Mouse (Mus musculus) hematopoietic stem cell, adult 5-6 weeks (primary cell): Measurements from ENCODE around the gene Acsl1. TPM values are rescaled to one million over a fixed set of nuclear protein-coding genes. Genes with fewer than 3 reads are reported as not detected.
"Not testable (repeated sequence)": the region's sequence is repeated elsewhere in the genome, so short reads cannot be mapped to it uniquely, and the experiment has no call there.

Source experiments
- ATAC-seq, 2 experiments: fragments of 125-278 bp in 1 of 2; replicated peaks in 1 of 2; 2 replicates each; pipeline ENCODE4 v1.8.0; 2016 to 2017; ENCODE audit warnings: inconsistent platforms in 2 of 2, mild to moderate bottlenecking in 2 of 2, moderate number of reproducible peaks in 2 of 2, low read depth in 1 of 2, moderate TSS enrichment in 1 of 2; ENCODE audit not compliant: low FRiP score in 2 of 2, poor library complexity in 2 of 2, severe bottlenecking in 2 of 2, insufficient read depth in 1 of 2, low TSS enrichment in 1 of 2
- total RNA-seq: library from RNA; stranded (forward); fragments of 172-1452, 232-1000 nt; gene quantifications from 2 replicates; pipeline ENCODE4 v1.2.3, GENCODE M21; 2017

The Acsl1 gene
- total RNA-seq, 1 experiment from 2014 or later = 65.2 TPM

- ATAC-seq = peak; percentile 70 to 77
Observed at GRCm38 (mm10) chr8:46569659-46570441, 99.0 kb downstream of the Acsl1 start.

- ATAC-seq = no peak
Observed at GRCm38 (mm10) chr8:46570673-46571072, 99.8 kb downstream of the Acsl1 start.

DNA sequence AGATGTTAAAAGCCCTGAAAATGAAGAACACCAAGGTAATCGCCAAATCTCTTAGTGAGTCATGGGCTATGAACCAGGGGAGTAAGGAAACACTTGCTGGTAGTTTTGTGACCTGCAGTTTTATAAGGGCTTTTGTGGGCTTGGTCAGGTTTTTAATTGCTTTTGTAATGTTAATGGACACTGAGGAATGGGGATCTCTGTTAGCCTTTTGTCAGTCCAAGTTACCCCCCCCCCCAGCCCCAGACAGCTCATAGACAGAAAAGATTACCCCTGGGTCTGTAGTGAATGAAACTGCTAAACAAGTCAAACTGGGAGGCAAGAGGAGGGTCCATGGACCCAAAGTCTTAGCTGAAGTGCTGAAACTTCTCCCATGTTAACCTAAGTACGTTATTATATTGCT is 102.6 kb downstream of the Acsl1 start:
- ATAC-seq = no peak

- no peak for ATAC-seq
Observed at GRCm38 (mm10) chr8:46573964-46574363, 103.1 kb downstream of the Acsl1 start.

- no peak for ATAC-seq
Observed at GRCm38 (mm10) chr8:46578794-46579193, 108.0 kb downstream of the Acsl1 start.

GRCm38 (mm10) chr8:46584328-46584727 is 113.5 kb downstream of the Acsl1 start:
- not testable (repeated sequence) for ATAC-seq

- ATAC-seq = 0 out of 4 replicates have a peak, but pooled peaks of 1 of the 2 experiments have one; percentile 27
Observed at GRCm38 (mm10) chr8:46585576-46585975, 114.7 kb downstream of the Acsl1 start.

Other genes with a start within 250 kb of the Acsl1 start
- not detected in 2 replicates for gene Helt, start 176.4 kb upstream of the Acsl1 start, total RNA-seq
- gene Cenpu, start 81.0 kb downstream of the Acsl1 start, total RNA-seq = 51.7 and 87.7 TPM in 2 replicates
- 33.1 and 45.5 TPM in 2 replicates for gene Primpol, start 146.2 kb downstream of the Acsl1 start, total RNA-seq
- 127 and 165 TPM in 2 replicates for gene Casp3, start 146.3 kb downstream of the Acsl1 start, total RNA-seq